Mouse (Mus musculus) G1E-ER4 (cell line): Measurements from ENCODE around the gene Scarf2. TPM values are rescaled to one million over a fixed set of nuclear protein-coding genes. Genes with fewer than 3 reads are reported as not detected.

Source experiments
- GATA1 ChIP-seq: IDR thresholded peaks from one replicate; pipeline ENCODE4 v1.8.0; 2012; ENCODE audit warnings: low read length, inconsistent platforms
- polyA plus RNA-seq: library from polyadenylated mRNA; stranded (reverse); fragments of >175 nt; gene quantifications from 2 replicates; pipeline ENCODE4 v1.2.3, GENCODE M21; 2012

Scarf2 gene
- polyA plus RNA-seq, 1 experiment: not detected

DNA sequence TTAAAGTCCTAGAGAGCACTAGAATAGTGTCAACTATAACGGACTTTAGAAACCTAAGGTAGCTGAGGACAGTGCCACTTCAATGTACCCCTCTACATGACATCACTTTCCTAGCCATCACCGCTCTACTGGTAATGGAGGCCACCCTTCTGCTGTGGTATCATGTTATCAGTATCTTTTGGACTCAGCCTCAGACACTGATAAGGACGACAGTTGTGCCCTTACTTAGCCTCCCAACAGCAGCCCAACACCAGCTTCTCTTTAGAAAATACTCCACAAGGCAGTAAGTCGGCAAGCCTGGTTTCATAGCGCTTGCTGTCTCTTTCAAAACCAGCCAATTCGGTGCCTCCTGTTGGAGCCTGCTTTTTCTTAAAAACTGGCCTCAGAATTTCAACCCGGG, 37.5 kb downstream of the Scarf2 start:
- TF ChIP-seq GATA1: no peak

DNA sequence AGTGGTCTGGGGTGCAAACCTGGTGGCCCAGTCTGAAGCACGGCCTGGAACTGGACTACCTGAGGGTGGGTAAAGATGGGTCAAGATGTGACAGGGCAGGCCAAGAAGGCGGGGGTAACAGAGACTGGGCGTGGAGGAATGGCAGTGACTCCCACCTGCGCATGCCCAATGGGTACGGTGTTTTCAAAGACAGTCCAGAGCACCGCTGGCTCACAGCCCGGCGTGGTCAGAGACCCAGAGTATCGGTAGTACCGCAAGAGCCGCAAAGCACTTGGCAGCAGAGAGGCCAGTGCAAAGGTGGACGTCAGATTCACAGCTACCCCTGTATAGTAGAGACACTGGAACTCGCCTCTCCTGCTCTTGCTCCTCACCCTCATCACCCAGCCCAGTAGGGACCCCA, 38.4 kb downstream of the Scarf2 start:
- TF ChIP-seq GATA1: no peak

DNA sequence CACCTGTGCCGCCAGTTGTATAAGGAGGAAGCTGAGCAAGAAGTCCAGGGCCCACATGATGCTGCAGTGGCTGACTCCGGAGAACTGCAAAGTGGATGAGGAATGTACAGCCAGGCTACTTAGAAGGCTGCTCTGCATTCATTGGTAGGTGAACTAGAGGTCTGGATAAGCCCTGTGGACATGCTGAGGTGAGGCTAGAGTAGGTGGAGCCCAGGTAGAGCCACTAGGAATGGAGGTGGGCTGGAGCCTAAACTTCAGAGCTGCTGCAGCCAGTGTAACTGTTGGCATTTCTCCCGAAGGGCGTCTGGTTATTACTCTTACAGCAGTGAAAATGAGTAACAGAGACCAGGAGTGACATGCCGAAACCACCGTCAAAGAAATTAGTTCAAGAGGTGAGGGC, 41.0 kb downstream of the Scarf2 start, which contains the start of gene Car15:
Gene Car15, minus strand, starts transcription at position 314 of the 400 bp plus-strand sequence.
- no peak for TF ChIP-seq GATA1

DNA sequence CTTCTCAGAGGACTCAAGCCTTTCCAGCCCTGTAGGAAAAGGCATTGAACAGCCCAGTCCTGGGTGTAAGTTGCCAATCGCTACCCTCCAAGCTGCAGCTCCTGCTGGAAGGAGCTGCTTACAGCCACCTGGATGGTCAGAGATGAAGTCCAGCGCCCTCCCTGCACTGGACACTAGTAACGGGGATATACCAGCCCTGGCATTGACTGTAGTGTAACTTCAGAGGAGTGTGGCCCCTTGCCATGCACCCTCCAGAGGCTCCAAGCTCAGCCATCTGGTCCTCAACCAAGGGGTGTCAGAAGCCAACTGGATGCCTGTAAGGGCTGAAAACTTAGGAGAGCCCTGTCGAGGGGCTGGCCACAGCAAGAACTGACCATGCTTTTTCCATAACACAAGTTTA, 42.9 kb downstream of the Scarf2 start:
- no peak for TF ChIP-seq GATA1

DNA sequence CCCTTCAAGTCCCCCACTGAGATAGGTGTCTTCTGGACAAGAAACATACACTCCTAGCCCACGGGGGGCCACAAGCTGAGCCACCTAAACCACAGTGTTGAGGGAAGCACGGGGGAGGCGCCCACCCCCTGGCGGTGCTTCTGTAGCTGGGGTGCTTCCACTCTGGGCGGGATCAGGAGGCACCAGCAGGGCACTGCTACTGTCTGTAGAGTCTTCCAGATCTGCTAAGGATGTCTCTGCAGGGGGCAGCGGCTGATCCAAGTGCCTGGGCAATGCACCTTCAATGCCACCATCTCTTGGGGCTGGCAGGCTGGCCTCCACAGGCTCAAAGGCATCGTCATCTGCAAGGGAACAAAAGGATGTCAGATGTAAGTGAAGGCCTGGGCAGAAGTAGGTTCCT, 45.4 kb downstream of the Scarf2 start:
- no peak for TF ChIP-seq GATA1

DNA sequence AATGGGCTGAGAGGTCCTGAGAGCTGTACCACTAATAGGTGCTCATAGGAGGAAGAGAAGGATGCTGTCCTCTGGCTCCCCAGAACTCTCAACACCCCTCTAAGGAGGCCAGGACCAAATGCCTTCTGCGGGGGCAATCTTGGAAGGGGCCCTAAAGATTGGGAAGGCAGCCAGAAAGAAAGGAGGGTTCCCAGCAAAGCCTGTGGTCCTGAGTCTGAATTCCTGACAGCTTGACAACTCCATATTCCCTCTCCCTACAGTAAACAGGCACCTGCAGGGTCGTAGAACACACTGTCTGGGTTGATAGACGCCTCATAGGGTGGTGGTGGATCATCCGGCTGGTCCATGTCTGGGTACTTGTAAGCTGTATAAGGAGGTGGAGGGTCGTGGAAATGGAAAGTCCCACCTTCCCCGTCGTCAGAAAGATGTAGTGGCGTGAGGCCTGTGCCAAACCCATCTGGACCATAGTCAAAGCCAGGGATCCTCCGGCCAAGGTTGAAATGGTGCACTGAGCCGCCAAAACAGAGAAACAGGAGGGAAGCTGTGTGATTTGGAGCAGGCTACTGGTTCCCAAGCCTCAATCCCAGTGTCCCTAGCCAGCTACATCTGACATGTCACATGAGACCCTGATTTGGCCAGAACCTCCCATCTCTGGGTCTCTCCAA, 46.8 kb downstream of the Scarf2 start:
- no peak for TF ChIP-seq GATA1

DNA sequence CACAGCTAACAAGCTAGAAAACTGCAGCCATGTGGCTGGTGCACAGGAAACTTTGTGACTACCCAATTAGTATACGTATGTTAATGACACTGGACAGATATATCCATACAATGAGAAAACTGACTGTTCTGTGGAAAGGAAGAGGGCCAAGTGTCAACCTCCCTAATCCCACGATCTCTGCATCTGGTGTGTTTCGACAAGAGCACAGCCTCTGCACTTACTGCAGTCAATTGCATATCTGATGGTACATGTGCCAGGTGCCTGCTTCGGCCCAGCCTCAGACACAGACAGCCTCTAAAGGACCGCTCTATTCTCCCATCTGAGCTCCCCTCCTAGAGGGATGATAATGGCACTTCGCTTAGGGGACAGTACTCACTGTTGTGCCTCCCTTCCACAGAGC, 51.3 kb downstream of the Scarf2 start:
- TF ChIP-seq GATA1: no peak

DNA sequence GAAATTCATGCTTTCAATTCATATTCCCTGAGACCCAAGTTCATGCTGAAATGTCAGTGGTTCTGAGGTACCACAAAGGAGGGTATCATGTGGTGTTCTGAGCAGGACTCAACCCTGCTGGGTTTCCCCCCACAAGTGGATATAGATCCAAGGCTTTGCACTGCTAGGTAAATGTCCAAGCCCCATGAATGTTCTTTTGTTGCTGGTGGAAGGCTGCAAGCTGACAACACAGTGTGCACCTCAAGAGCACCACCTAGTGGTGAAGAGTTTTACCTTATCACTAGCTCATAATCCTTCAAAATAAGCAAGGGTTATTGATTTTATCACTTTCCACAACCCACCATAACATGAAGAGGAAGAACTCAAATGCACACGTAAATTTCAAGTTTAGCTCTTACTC, 51.8 kb downstream of the Scarf2 start:
- TF ChIP-seq GATA1: no peak

DNA sequence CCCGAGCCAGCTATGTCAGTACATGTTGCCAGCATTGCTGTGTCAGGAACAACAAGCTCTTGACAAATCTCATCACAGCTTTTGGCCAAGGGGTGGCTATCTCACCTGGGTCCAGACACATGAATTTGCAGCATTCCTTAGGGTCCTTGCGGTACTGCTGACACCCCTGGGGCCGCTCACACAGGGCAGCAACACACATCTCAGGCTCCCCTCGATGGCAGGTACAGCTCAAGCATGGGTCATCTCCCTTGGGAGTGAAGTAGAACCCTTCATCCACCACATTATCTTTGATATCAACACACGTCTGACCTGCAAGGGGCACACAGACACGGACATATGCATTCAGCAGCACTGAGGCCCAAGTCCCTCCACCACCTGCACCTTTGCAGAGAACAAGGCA, 52.4 kb downstream of the Scarf2 start:
- TF ChIP-seq GATA1: no peak

DNA sequence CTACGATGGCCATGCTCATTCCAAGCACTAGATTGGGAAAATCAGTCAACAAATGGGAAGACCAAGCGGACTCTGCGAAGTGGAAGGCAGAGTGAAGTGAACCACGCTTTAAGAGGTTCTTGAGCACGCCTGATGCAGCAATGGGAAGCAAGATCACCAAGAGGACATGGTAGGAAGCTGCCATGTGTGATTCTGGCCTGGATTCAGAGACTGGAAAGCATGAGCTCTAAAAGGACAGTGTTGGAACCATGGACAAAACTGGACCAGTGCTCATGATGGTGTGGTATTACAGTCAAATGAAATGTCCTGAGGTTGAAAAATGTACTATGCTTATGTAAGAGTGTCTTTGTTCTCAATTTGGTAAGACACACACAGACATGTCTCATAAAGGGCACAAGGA, 54.2 kb downstream of the Scarf2 start:
- no peak for TF ChIP-seq GATA1

DNA sequence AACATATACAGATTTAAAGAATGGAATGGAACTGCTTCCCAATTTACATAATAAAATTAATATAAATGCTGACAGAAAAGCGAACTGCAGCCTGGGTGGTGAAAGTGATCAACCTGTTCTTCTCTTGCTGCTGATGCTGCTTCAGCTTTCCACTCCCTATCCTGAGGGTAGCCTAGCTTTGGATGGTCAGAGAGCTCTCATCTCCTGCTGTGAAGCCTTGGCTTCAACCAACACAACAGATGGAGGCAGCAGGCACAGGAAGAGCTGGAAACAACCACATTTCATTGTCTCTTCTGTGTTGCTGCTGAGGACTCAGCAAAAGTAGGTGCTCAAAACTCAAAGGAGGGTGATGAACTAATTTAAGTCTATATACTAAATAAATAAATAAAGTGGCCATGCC, 54.8 kb downstream of the Scarf2 start:
- TF ChIP-seq GATA1: no peak

DNA sequence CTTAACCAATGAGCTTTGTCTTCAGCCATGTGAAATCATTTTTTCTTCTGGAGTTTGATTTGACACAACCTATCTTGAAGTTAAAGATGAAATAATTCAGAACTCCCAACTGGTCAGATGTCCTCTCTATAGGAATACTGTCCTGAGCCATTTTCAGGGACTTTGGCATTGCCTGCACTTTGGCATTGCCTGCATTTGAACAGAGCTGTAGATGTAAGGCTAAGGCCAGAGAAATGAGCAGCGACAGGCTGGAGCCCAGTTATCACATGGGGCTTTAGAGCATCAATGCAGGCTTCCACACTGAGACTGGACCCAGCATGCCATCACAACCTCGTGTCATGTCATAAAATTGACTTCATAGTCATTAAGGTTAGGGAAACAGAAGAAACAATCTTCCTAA, 56.2 kb downstream of the Scarf2 start:
- no peak for TF ChIP-seq GATA1

DNA sequence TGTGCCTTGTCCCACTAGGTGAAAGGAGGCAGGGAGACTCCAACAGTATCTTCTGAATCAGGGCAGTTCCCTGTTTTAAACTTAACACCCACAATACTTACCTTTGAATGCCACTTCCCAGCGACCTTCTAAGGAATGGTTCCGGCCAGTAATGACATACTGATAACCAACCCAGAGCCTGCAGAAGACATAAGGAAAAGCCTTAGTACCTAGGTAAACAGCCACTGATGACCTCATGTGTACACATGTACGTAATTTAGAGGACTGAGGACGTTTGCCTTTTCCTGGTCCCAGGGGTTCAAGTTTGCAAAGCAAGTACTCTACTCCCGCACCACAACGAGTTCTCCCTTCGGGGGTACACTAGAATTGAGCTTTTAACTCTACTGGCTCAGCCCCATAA, 60.1 kb downstream of the Scarf2 start:
- no peak for TF ChIP-seq GATA1

Other genes with a start within 250 kb of the Scarf2 start
- 0.05 TPM in 1 of 2 replicates, not detected in the other for gene Lrrc74b, start 236.0 kb upstream of the Scarf2 start, polyA plus RNA-seq
- 0.03 TPM in 1 of 2 replicates, not detected in the other for gene P2rx6, start 235.4 kb upstream of the Scarf2 start, polyA plus RNA-seq
- not detected in 2 replicates for gene Slc7a4, start 214.1 kb upstream of the Scarf2 start, polyA plus RNA-seq
- 16.9 and 31.4 TPM in 2 replicates for gene Smpd4, start 177.9 kb upstream of the Scarf2 start, polyA plus RNA-seq
- gene Ccdc74a, start 150.8 kb upstream of the Scarf2 start, polyA plus RNA-seq: 6.1 and 7.5 TPM in 2 replicates
- 176 and 227 TPM in 2 replicates for gene Med15, start 64.4 kb upstream of the Scarf2 start, polyA plus RNA-seq
- gene Klhl22, start 37.7 kb upstream of the Scarf2 start, polyA plus RNA-seq: not detected in 2 replicates
- not detected in 2 replicates for gene B830017H08Rik, start 35.8 kb downstream of the Scarf2 start, polyA plus RNA-seq
- 0.62 and 1.5 TPM in 2 replicates for gene Car15, start 41.1 kb downstream of the Scarf2 start, polyA plus RNA-seq
- 0.28 and 0.68 TPM in 2 replicates for gene Gm20518, start 94.4 kb downstream of the Scarf2 start, polyA plus RNA-seq
- gene Tssk1, start 96.9 kb downstream of the Scarf2 start, polyA plus RNA-seq: not detected in 2 replicates
- 17.4 and 26.3 TPM in 2 replicates for gene Dgcr2, start 101.3 kb downstream of the Scarf2 start, polyA plus RNA-seq
- not detected in 2 replicates for gene Tssk2, start 101.4 kb downstream of the Scarf2 start, polyA plus RNA-seq
- 25.9 and 26.0 TPM in 2 replicates for gene Ess2, start 114.1 kb downstream of the Scarf2 start, polyA plus RNA-seq
- not detected in 2 replicates for gene Gsc2, start 117.8 kb downstream of the Scarf2 start, polyA plus RNA-seq
- 219 and 287 TPM in 2 replicates for gene Slc25a1, start 130.9 kb downstream of the Scarf2 start, polyA plus RNA-seq
- not detected in 2 replicates for gene Vpreb2, start 183.1 kb downstream of the Scarf2 start, polyA plus RNA-seq